Mouse (Mus musculus) kidney, postnatal 10 days (tissue): ENCODE results near the gene Akr1c12.
A peak's percentile ranks its signal among the peaks of the same experiment; 100 is the strongest.
"Not testable (repeated sequence)": the region's sequence is repeated elsewhere in the genome, so short reads cannot be mapped to it uniquely, and the experiment has no call there.

ENCODE experiments used
- DNase-seq: peaks from one replicate; pipeline ENCODE4 v3.0.0; 2021; ENCODE audit warnings: mixed read lengths

Gene Akr1c12

GRCm38 (mm10) chr13:4279284-4279683 is at the start of gene Akr1c12:
Akr1c12 (minus strand) TSS chr13:4279433.
- DNase-seq = peak; percentile 13

- DNase-seq = no peak
Measured at GRCm38 (mm10) chr13:4318773-4319172, 39.5 kb upstream of the Akr1c12 start.

GRCm38 (mm10) chr13:4313907-4314306 is 34.7 kb upstream of the Akr1c12 start:
- no peak for DNase-seq

- peak; percentile 11 for DNase-seq
Measured at GRCm38 (mm10) chr13:4304861-4305565, 25.8 kb upstream of the Akr1c12 start.

GRCm38 (mm10) chr13:4296991-4297390 is 17.8 kb upstream of the Akr1c12 start:
- DNase-seq = no peak

GRCm38 (mm10) chr13:4281471-4282412 is 2.5 kb upstream of the Akr1c12 start:
- peak; percentile 57 for DNase-seq

- DNase-seq = no peak
Measured at GRCm38 (mm10) chr13:4277526-4277925, 1.7 kb downstream of the Akr1c12 start.

GRCm38 (mm10) chr13:4270860-4271259 is 8.4 kb downstream of the Akr1c12 start:
- no peak for DNase-seq

GRCm38 (mm10) chr13:4265455-4265854 is 13.8 kb downstream of the Akr1c12 start:
- not testable (repeated sequence) for DNase-seq

GRCm38 (mm10) chr13:4265047-4265446 is 14.2 kb downstream of the Akr1c12 start:
- no peak for DNase-seq

- DNase-seq = no peak
Measured at GRCm38 (mm10) chr13:4264612-4265011, 14.6 kb downstream of the Akr1c12 start.

- no peak for DNase-seq
Measured at GRCm38 (mm10) chr13:4257349-4257748, 21.9 kb downstream of the Akr1c12 start.

GRCm38 (mm10) chr13:4256894-4257293 is 22.3 kb downstream of the Akr1c12 start:
- not testable (repeated sequence) for DNase-seq

- no peak for DNase-seq
Measured at GRCm38 (mm10) chr13:4249347-4249746, 29.9 kb downstream of the Akr1c12 start.

GRCm38 (mm10) chr13:4244861-4245559 is 34.2 kb downstream of the Akr1c12 start:
- peak; percentile 69 for DNase-seq

GRCm38 (mm10) chr13:4233536-4234172 is 45.6 kb downstream of the Akr1c12 start:
- peak; percentile 55 for DNase-seq

- DNase-seq = no peak
Measured at GRCm38 (mm10) chr13:4233135-4233534, 46.1 kb downstream of the Akr1c12 start.

GRCm38 (mm10) chr13:4230841-4231623 is 48.2 kb downstream of the Akr1c12 start:
- DNase-seq = no peak

GRCm38 (mm10) chr13:4228441-4228840 is 50.8 kb downstream of the Akr1c12 start, which contains the start of gene Akr1c19:
Akr1c19 (plus strand) TSS chr13:4228700.
- peak; percentile 14 for DNase-seq
